Mouse (Mus musculus): ENCODE measurements around the gene Trip13.

- TF ChIP-seq CTCF (IDR thresholded peaks at IDR 0.05; ENCODE audit: insufficient read depth, low read length), result no peak
- TF ChIP-seq POLR2A (IDR thresholded peaks at IDR 0.05; ENCODE audit: borderline replicate concordance, extremely low read depth, low read depth, low read length), result no peak
Observed at GRCm38 (mm10) chr13:73953551-73954130, 16.1 kb upstream of the Trip13 start.

All from lung, adult 2 months (tissue).